Mouse (Mus musculus): Measurements from ENCODE around the gene Faap24.

Gene Faap24

GRCm38 (mm10) chr7:35365161-35365910, 31.3 kb downstream of the Faap24 start:
- DNase-seq (ENCODE audit: low read depth) = no peak

GRCm38 (mm10) chr7:35362868-35363267, 33.8 kb downstream of the Faap24 start:
- no peak for DNase-seq (ENCODE audit: low read depth)

- no peak for DNase-seq (ENCODE audit: low read depth)
These were observed 34.4 kb downstream of the Faap24 start for GRCm38 (mm10) chr7:35362253-35362652.

GRCm38 (mm10) chr7:35357621-35358020, 39.0 kb downstream of the Faap24 start:
- DNase-seq (ENCODE audit: low read depth) = no peak

GRCm38 (mm10) chr7:35355303-35355872, 41.2 kb downstream of the Faap24 start:
- DNase-seq (ENCODE audit: low read depth) = no peak

- DNase-seq (ENCODE audit: low read depth) = no peak
These were observed 43.3 kb downstream of the Faap24 start for GRCm38 (mm10) chr7:35353306-35353705.

GRCm38 (mm10) chr7:35351155-35351554, 45.5 kb downstream of the Faap24 start:
- no peak for DNase-seq (ENCODE audit: low read depth)

- DNase-seq (ENCODE audit: low read depth) = no peak
These were observed 46.6 kb downstream of the Faap24 start for GRCm38 (mm10) chr7:35349886-35350684.

GRCm38 (mm10) chr7:35349022-35349421, 47.6 kb downstream of the Faap24 start:
- no peak for DNase-seq (ENCODE audit: low read depth)

- DNase-seq (ENCODE audit: low read depth) = no peak
These were observed 48.5 kb downstream of the Faap24 start for GRCm38 (mm10) chr7:35347918-35348700.

GRCm38 (mm10) chr7:35344785-35345330, 51.8 kb downstream of the Faap24 start:
- no peak for DNase-seq (ENCODE audit: low read depth)

- no peak for DNase-seq (ENCODE audit: low read depth)
These were observed 54.1 kb downstream of the Faap24 start for GRCm38 (mm10) chr7:35342498-35342897.

Data from fibroblast of lung, adult 2 months (primary cell).